Mouse (Mus musculus) B cell, adult 62 days (primary cell): ENCODE data around the gene Nlrp4f. TPM values are rescaled to one million over a fixed set of nuclear protein-coding genes. Genes with fewer than 3 reads are reported as not detected.

Experiments
- total RNA-seq: library from RNA; stranded (reverse); gene quantifications from 4 replicates; pipeline ENCODE4 v1.2.4, GENCODE M21; 2023

The Nlrp4f gene
- not detected in 4 replicates for total RNA-seq

GRCm38 (mm10) chr13:65205877-65206276 lies at the start of gene Nlrp4f:
Gene Nlrp4f, minus strand, starts transcription at chr13:65205977.

GRCm38 (mm10) chr13:65149940-65150339 lies 55.8 kb downstream of the Nlrp4f start, which contains the start of gene Olfr466:
Gene Olfr466, plus strand, starts transcription at chr13:65150240.

GRCm38 (mm10) chr13:65137789-65138188 lies 68.0 kb downstream of the Nlrp4f start, which contains the start of gene Olfr465-ps1:
Gene Olfr465-ps1, plus strand, starts transcription at chr13:65138089.

Other genes with a start within 250 kb of the Nlrp4f start
- gene Spata31d1c, start 172.9 kb downstream of the Nlrp4f start, total RNA-seq = not detected in 4 replicates
- gene Prss47, start 153.2 kb downstream of the Nlrp4f start, total RNA-seq = 0.43 to 0.78 TPM (median 0.75 TPM) in 3 of 4 replicates, not detected in the other
- gene Mfsd14b, start 93.0 kb downstream of the Nlrp4f start, total RNA-seq = 39.8 to 55.1 TPM (median 51.7 TPM) in 4 replicates
- not detected in 4 replicates for gene Olfr465-ps1, start 67.9 kb downstream of the Nlrp4f start, total RNA-seq
- gene Olfr466, start 55.7 kb downstream of the Nlrp4f start, total RNA-seq = not detected in 4 replicates
- gene Gm10775, start 53.6 kb upstream of the Nlrp4f start, total RNA-seq = not detected in 4 replicates
- gene Zfp369, start 72.8 kb upstream of the Nlrp4f start, total RNA-seq = 35.9 to 42.8 TPM (median 39.8 TPM) in 4 replicates